Mouse (Mus musculus) heart, adult 2 months (tissue): Measurements from ENCODE around the gene Gm20518. TPM values are rescaled to one million over a fixed set of nuclear protein-coding genes. Genes with fewer than 3 reads are reported as not detected.

Experiments used
- DNase-seq, 2 experiments: peaks; one replicate each; pipeline ENCODE4 v3.0.0; 2021
- H3K27ac ChIP-seq: fragments of 200-600 bp; 2 replicates; pipeline ENCODE4 v1.8.1; 2022
- H3K27me3 ChIP-seq: fragments of 200-500 bp; 2 replicates; pipeline ENCODE4 v1.6.1; 2012; ENCODE audit warnings: mild to moderate bottlenecking, low read length, inconsistent platforms, mixed read lengths; ENCODE audit not compliant: control insufficient read depth, insufficient read depth
- H3K36me3 ChIP-seq: fragments of 200-500 bp; 2 replicates; pipeline ENCODE4 v1.6.1; 2012; ENCODE audit warnings: low read length, inconsistent platforms; ENCODE audit not compliant: control insufficient read depth, insufficient read depth
- H3K4me1 ChIP-seq: fragments of 200-500 bp; 2 replicates; pipeline ENCODE4 v1.6.1; 2011; ENCODE audit warnings: low read length; ENCODE audit not compliant: control insufficient read depth, insufficient read depth
- H3K4me3 ChIP-seq: fragments of 200-600 bp; 2 replicates; pipeline ENCODE4 v1.8.1; 2022
- H3K79me2 ChIP-seq: fragments of 200-500 bp; replicated peaks from 2 replicates; pipeline ENCODE4 v1.6.1; 2012; ENCODE audit warnings: mild to moderate bottlenecking, inconsistent platforms, low read length, moderate library complexity, mixed read lengths; ENCODE audit not compliant: control insufficient read depth, insufficient read depth
- H3K9ac ChIP-seq: fragments of 200-500 bp; 2 replicates; pipeline ENCODE4 v1.6.1; 2012; ENCODE audit warnings: low read depth, mild to moderate bottlenecking, control low read depth, inconsistent platforms, low read length, mixed read lengths
- CTCF ChIP-seq: fragments of 200-600 bp; IDR thresholded peaks from 2 replicates; pipeline ENCODE4 v1.8.1; 2022; ENCODE audit warnings: antibody characterized with exemption, mild to moderate bottlenecking, moderate library complexity
- EP300 ChIP-seq: fragments of 200-500 bp; IDR thresholded peaks from 2 replicates; pipeline ENCODE4 v1.6.1; 2011; ENCODE audit warnings: low read depth, low read length, control low read depth; ENCODE audit not compliant: insufficient read depth
- POLR2A ChIP-seq: fragments of 200-500 bp; IDR thresholded peaks from 2 replicates; pipeline ENCODE4 v1.6.1; 2011; ENCODE audit warnings: mild to moderate bottlenecking, low read depth, low read length, control low read depth; ENCODE audit not compliant: insufficient read depth
- WGBS: fragments of 180-500 bp; shearing (Covaris S2); methylation state at CpG from one replicate; pipeline ENCODE4 v1.1.7; 2018; 5-methylcytosine and 5-hydroxymethylcytosine counted together
- intact Hi-C: fragments of 180-260 bp; cut with DNase I; formaldehyde crosslinking; loops from one replicate; pipeline ENCODE4 v1.15.1; 2025
- polyA plus RNA-seq: library from polyadenylated mRNA; depleted of rRNA; stranded (reverse); fragments of >200 nt; gene quantifications from 2 replicates; pipeline ENCODE4 v1.2.3, GENCODE M21; 2012
- total RNA-seq, 2 experiments: library from RNA; stranded (reverse); gene quantifications; 2 replicates each; pipeline ENCODE4 v1.2.3; 2021

Gm20518 gene
- total and polyA plus RNA-seq, 3 experiments = 0.20 to 0.68 (median 0.31) TPM

DNA sequence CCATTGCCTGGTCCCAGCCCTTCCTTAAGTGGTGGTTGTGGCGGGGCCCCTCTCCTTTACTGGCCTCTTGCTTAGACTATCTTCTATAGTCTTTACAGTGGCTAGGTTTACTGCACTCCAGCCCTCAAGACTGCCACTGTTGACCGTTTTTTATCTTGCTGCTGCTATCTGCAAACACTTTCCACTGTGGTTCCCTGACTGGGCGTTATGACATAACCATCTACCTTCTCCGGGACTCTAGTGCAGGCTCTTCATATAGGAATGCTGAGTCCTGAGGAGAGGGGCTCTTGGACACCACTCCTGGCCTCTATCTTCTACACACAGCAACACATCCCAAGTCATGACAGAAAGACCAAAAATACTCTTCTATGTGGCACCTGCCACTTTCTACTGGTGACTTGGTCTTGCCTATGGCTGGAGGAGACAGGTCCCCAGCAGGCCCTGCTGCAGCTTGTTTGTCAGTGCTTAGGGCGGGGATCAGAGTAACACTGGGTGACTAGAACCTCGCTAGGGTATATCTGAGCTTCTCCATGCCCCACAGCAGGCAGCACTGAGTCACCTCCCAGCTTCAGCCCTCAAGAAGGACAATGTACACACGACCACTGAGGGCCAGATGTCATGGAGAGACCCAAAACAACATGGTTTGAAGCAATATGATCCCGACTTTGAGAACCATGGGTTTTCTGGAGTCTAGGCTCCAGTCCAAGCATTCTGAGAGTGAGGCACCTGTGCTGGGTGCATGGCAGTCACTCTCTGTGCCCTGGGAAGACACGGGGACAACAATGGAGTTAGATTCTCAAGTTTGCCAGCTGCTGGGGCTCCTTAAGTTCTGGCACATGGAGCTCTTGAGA lies 42.3 kb upstream of the Gm20518 start:
- no peak overlapping the region for H3K4me3 ChIP-seq
- no peaks in the 10 kb centered on the region for H3K36me3 ChIP-seq
- no peaks in the 10 kb centered on the region for H3K79me2 ChIP-seq
- no peaks in the 10 kb centered on the region for H3K27me3 ChIP-seq
- intact Hi-C loops = no loop called here
- H3K4me1 ChIP-seq = no peaks in the 10 kb centered on the region
- H3K27ac ChIP-seq = no peak overlapping the region
- TF ChIP-seq EP300 (no peak), POLR2A (no peak), CTCF (no peak)
- H3K9ac ChIP-seq = no peak overlapping the region
- 62% methylated on average over 9 of the region's 9 CpGs for whole genome bisulfite sequencing
- DNase-seq = no peak

DNA sequence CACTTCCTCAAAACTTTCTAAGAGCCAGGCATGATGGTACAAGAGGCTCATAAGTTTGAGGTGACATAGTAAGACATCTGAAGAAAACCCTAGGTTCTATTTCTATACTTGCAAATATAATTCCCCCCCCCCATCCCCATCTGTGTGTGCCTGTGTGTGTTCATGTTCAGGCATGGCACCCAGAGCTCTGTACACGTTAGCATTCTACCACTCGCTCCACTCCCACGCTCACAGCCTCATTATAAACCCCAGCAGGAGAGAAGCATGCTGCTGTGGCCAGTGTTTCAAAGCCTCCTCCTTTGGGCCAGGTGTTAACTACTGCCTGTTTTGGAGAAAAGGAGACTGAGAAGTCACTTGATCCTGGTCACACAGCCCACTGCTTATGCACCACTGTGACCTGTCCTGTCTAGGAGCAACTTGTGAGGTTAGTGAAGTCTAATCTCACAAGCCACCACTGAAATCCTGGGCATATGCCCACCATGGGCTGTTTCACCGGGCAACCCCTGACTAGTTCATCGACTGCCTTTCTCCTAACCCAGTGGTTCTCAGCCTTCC lies 40.5 kb upstream of the Gm20518 start:
- Histone ChIP-seq H3K36me3 (no peaks in the 10 kb centered on the region), H3K27me3 (no peaks in the 10 kb centered on the region), H3K4me3 (no peak overlapping the region), H3K79me2 (no peaks in the 10 kb centered on the region), H3K4me1 (no peaks in the 10 kb centered on the region), H3K9ac (no peak overlapping the region), H3K27ac (no peak overlapping the region)
- DNase-seq = no peak
- TF ChIP-seq CTCF (no peak), EP300 (no peak), POLR2A (no peak)
- WGBS = 79% methylated on average over 5 of the region's 5 CpGs
- intact Hi-C loops = no loop called here

DNA sequence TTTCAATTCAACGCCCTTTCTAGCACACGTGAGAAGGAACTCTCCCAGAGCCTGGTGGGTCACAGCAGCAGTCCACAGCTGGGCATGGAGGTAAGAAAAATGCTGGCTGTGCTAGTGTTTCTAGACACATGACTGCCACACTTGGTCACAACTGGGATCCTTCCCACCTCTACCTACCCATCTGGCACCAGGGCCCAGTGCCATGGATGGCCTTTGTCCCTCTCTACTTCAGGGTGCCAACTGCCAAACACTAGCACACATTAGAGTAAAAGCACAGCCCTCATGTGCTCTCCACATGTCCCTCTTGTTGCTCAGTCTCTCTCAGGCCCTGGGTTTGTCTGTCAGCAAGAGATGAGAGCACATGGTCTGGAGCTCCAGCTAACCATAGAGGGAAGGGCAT lies 38.2 kb upstream of the Gm20518 start:
- Histone ChIP-seq H3K9ac (no peak overlapping the region), H3K27ac (no peak overlapping the region), H3K27me3 (no peaks in the 10 kb centered on the region), H3K4me1 (no peaks in the 10 kb centered on the region), H3K36me3 (no peaks in the 10 kb centered on the region), H3K4me3 (no peak overlapping the region), H3K79me2 (no peaks in the 10 kb centered on the region)
- WGBS = 83% methylated on average over 2 of the region's 2 CpGs
- TF ChIP-seq POLR2A (no peak), EP300 (no peak), CTCF (no peak)
- intact Hi-C loops = loop anchor here (5.0 to 10.0 kb wide), 2 partner anchors 118 to 305 kb away; partner anchors contain the start of gene Zdhhc8
- DNase-seq = no peak

DNA sequence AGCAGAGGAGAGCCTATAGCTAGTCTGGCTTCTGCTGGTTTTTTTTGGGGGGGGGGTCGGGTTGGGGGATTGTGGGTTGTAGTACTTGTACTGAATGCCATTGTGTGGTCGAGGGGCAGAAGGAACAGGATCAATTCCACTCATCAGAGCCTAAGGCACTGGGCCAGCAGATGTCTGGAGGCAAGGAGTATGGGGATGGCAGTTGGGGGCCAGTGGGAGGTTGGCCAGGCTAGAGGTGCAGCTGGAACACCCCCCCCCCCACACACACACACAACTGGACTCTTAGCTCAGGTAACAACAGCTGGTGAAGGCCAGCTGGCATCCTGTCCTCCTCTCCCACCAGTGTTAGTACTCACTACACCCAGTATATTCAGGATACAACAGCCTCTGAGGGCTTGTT lies 37.7 kb upstream of the Gm20518 start:
- Histone ChIP-seq H3K36me3 (no peaks in the 10 kb centered on the region), H3K27ac (no peak overlapping the region), H3K4me1 (no peaks in the 10 kb centered on the region), H3K27me3 (no peaks in the 10 kb centered on the region), H3K79me2 (no peaks in the 10 kb centered on the region), H3K9ac (no peak overlapping the region), H3K4me3 (no peak overlapping the region)
- intact Hi-C loops = loop anchor here (5.0 to 10.0 kb wide), 2 partner anchors 118 to 306 kb away; partner anchors contain the start of gene Zdhhc8
- TF ChIP-seq POLR2A (no peak), EP300 (no peak), CTCF (no peak)
- 32% methylated on average over 2 of the region's 2 CpGs for WGBS
- DNase-seq = no peak

DNA sequence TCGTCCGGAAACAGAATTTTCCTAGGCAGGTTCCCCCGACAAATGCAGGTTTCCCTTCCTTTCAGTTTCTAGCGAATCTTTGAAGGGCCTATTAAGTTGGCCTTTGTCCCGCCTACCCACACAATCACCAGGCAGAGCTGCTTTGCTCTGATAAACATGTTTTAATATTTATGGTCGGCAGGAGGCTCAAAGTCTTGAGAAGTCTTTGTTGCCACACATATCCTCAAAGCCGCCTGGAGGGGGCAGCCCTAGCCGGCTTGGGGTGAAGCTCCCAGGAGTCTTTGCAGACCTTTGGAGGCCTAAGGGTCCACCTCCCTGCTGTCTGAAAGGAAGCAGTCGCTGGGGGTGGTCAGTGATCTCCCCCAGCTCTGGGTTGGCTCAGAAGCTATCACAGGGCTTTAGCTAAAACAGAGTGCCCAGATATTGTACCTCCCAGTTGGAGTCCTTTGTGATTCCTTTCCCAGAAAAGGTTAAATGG lies 37.2 kb upstream of the Gm20518 start:
- WGBS = 0% methylated on average over 9 of the region's 9 CpGs
- Histone ChIP-seq H3K27me3 (no peaks in the 10 kb centered on the region), H3K4me1 (no peaks in the 10 kb centered on the region), H3K27ac (peak overlapping the region; percentile 77), H3K4me3 (peak overlapping the region; percentile 93), H3K79me2 (no peaks in the 10 kb centered on the region), H3K9ac (peak overlapping the region; percentile 62), H3K36me3 (no peaks in the 10 kb centered on the region)
- TF ChIP-seq EP300 (no peak), CTCF (peak; percentile 79), POLR2A (no peak)
- DNase-seq = peak; percentile 66 to 74
- intact Hi-C loops = loop anchor here (5.0 to 10.0 kb wide), 2 partner anchors 119 to 306 kb away; partner anchors contain the start of gene Zdhhc8
